Mouse (Mus musculus) intestine, embryonic 16.5 days (tissue): ENCODE results near the gene Gdf11. TPM values are rescaled to one million over a fixed set of nuclear protein-coding genes. Genes with fewer than 3 reads are reported as not detected.

Source experiments
- ATAC-seq: fragments of 200-750 bp; cut with Nextera tagmentation; 2 replicates; pipeline ENCODE4 v1.8.0; 2017; ENCODE audit warnings: moderate TSS enrichment, moderate library complexity
- H3K27ac ChIP-seq: fragments of 300-500 bp; sonication (generic); 2 replicates; pipeline ENCODE4 v1.5.1; 2014; ENCODE audit warnings: mild to moderate bottlenecking, low read length
- H3K27me3 ChIP-seq: fragments of 300-500 bp; sonication (generic); replicated peaks from 2 replicates; pipeline ENCODE4 v1.6.1; 2014; ENCODE audit warnings: low read length, control low read depth, mixed read lengths; ENCODE audit not compliant: control insufficient read depth, insufficient read depth
- H3K36me3 ChIP-seq: fragments of 300-500 bp; sonication (generic); 2 replicates; pipeline ENCODE4 v1.6.1; 2014; ENCODE audit warnings: low read length, control low read depth; ENCODE audit not compliant: control insufficient read depth, insufficient read depth
- H3K4me1 ChIP-seq: fragments of 300-500 bp; sonication (generic); 2 replicates; pipeline ENCODE4 v1.6.1; 2014; ENCODE audit warnings: low read length, control low read depth, mixed read lengths; ENCODE audit not compliant: control insufficient read depth, insufficient read depth
- H3K4me2 ChIP-seq: fragments of 300-500 bp; sonication (generic); 2 replicates; pipeline ENCODE4 v1.6.1; 2014; ENCODE audit warnings: low read depth, low read length, control low read depth
- H3K4me3 ChIP-seq: fragments of 300-500 bp; sonication (generic); 2 replicates; pipeline ENCODE4 v1.5.1; 2014; ENCODE audit warnings: mild to moderate bottlenecking, low read length
- H3K9ac ChIP-seq: fragments of 300-500 bp; sonication (generic); 2 replicates; pipeline ENCODE4 v1.6.1; 2014; ENCODE audit warnings: low read depth, low read length
- H3K9me3 ChIP-seq: fragments of 300-500 bp; sonication (generic); 2 replicates; pipeline ENCODE4 v1.6.1; 2016; ENCODE audit warnings: low read length, control low read depth; ENCODE audit not compliant: control insufficient read depth
- WGBS: fragments of 180-500 bp; shearing (Covaris S2); extraction: QIAGEN DNeasy Blood & Tissue Kit; methylation state at CpG from one replicate; pipeline ENCODE4 v1.1.7; 2014; 5-methylcytosine and 5-hydroxymethylcytosine counted together
- polyA plus RNA-seq: library from polyadenylated mRNA; unstranded; fragments of >200 nt; fragmentation: Nextera tagmentation; extraction: Ambion mirVana; gene quantifications from 2 replicates; pipeline ENCODE4 v1.2.1, GENCODE M21; 2015

Gene Gdf11
- polyA plus RNA-seq, 1 experiment from 2014 or later, result 2.2 TPM

- Histone ChIP-seq H3K4me3 (no peak overlapping the region), H3K27me3 (no peaks in the 10 kb centered on the region), H3K4me1 (peaks cover 10% of the 10 kb centered on the region), H3K9ac (no peak overlapping the region), H3K4me2 (no peak overlapping the region; the same call in 1 of the 2 replicates), H3K9me3 (no peaks in the 10 kb centered on the region), H3K36me3 (peaks cover 8% of the 10 kb centered on the region; the same call in 1 of the 2 replicates), H3K27ac (no peak overlapping the region)
- WGBS, result 74% methylated on average over 4 of the region's 4 CpGs
- ATAC-seq, result no peak
These were observed 21.3 kb upstream of the Gdf11 start for GRCm38 (mm10) chr10:128912791-128913190.

- Histone ChIP-seq H3K4me3 (no peak overlapping the region), H3K27me3 (no peaks in the 10 kb centered on the region), H3K4me2 (no peak overlapping the region; the same call in 1 of the 2 replicates), H3K9ac (no peak overlapping the region), H3K36me3 (peaks cover 4% of the 10 kb centered on the region; the same call in 1 of the 2 replicates), H3K9me3 (no peaks in the 10 kb centered on the region), H3K27ac (no peak overlapping the region), H3K4me1 (peaks cover 10% of the 10 kb centered on the region)
- no peak for ATAC-seq
- 89% methylated on average over 4 of the region's 4 CpGs for WGBS
These were observed 20.8 kb upstream of the Gdf11 start for GRCm38 (mm10) chr10:128912268-128912667.

GRCm38 (mm10) chr10:128911430-128911829 is 19.9 kb upstream of the Gdf11 start:
- no peak for ATAC-seq
- H3K4me3 ChIP-seq, result peak overlapping the region; percentile 85
- 0 out of 2 replicates have a peak overlapping the region, but pooled peaks have one; percentile 81 for H3K4me2 ChIP-seq
- H3K36me3 ChIP-seq, result peaks cover 3% of the 10 kb centered on the region; the same call in 1 of the 2 replicates
- H3K27me3 ChIP-seq, result no peaks in the 10 kb centered on the region
- H3K9me3 ChIP-seq, result no peaks in the 10 kb centered on the region
- H3K27ac ChIP-seq, result no peak overlapping the region
- H3K4me1 ChIP-seq, result peaks cover 10% of the 10 kb centered on the region
- no peak overlapping the region for H3K9ac ChIP-seq
- 89% methylated on average over 6 of the region's 6 CpGs for WGBS

GRCm38 (mm10) chr10:128910066-128910841 is 18.7 kb upstream of the Gdf11 start:
- ATAC-seq, result peak; percentile 49
- under 1% methylated on average over 65 of the region's 66 CpGs for WGBS

GRCm38 (mm10) chr10:128909567-128910028 is 18.1 kb upstream of the Gdf11 start:
- Histone ChIP-seq H3K36me3 (peaks cover 3% of the 10 kb centered on the region; the same call in 1 of the 2 replicates), H3K27me3 (no peaks in the 10 kb centered on the region), H3K4me1 (peaks cover 10% of the 10 kb centered on the region), H3K4me3 (peak overlapping the region; percentile 85), H3K4me2 (peak overlapping the region; percentile 81), H3K9me3 (no peaks in the 10 kb centered on the region), H3K27ac (peak overlapping the region; percentile 96), H3K9ac (peak overlapping the region; percentile 96)
- peak; percentile 82 for ATAC-seq
- 0% methylated on average over 26 of the region's 41 CpGs for WGBS

More at GRCm38 (mm10) chr10:128910066-128910841, 18.7 kb upstream of the Gdf11 start:
- Histone ChIP-seq H3K27ac (peak overlapping the region; percentile 96), H3K4me3 (peak overlapping the region; percentile 85), H3K9me3 (no peaks in the 10 kb centered on the region), H3K9ac (peak overlapping the region; percentile 96), H3K4me1 (peaks cover 10% of the 10 kb centered on the region), H3K27me3 (no peaks in the 10 kb centered on the region), H3K36me3 (peaks cover 3% of the 10 kb centered on the region; the same call in 1 of the 2 replicates), H3K4me2 (peak overlapping the region; percentile 81)

GRCm38 (mm10) chr10:128908778-128909448 is 17.4 kb upstream of the Gdf11 start:
- Histone ChIP-seq H3K4me1 (peaks cover 10% of the 10 kb centered on the region), H3K4me3 (peak overlapping the region; percentile 85), H3K9me3 (no peaks in the 10 kb centered on the region), H3K27me3 (no peaks in the 10 kb centered on the region), H3K4me2 (peak overlapping the region; percentile 81), H3K9ac (peak overlapping the region; percentile 96), H3K36me3 (peaks cover 3% of the 10 kb centered on the region; the same call in 1 of the 2 replicates), H3K27ac (peak overlapping the region; percentile 96)
- 38% methylated on average over 13 of the region's 13 CpGs for WGBS
- ATAC-seq, result peak; percentile 66

- no peaks in the 10 kb centered on the region for H3K36me3 ChIP-seq
- WGBS, result 69% methylated on average over 5 of the region's 5 CpGs
- H3K27me3 ChIP-seq, result no peaks in the 10 kb centered on the region
- no peak overlapping the region for H3K27ac ChIP-seq
- H3K4me3 ChIP-seq, result no peak overlapping the region
- H3K4me1 ChIP-seq, result no peaks in the 10 kb centered on the region; the same call in 1 of the 2 replicates
- no peak for ATAC-seq
- no peak overlapping the region for H3K4me2 ChIP-seq
- H3K9me3 ChIP-seq, result no peaks in the 10 kb centered on the region
- H3K9ac ChIP-seq, result no peak overlapping the region
These were observed 13.3 kb upstream of the Gdf11 start for GRCm38 (mm10) chr10:128904812-128905211.

GRCm38 (mm10) chr10:128902409-128902988 is 11.0 kb upstream of the Gdf11 start:
- no peaks in the 10 kb centered on the region for H3K4me1 ChIP-seq
- no peaks in the 10 kb centered on the region for H3K9me3 ChIP-seq
- no peak overlapping the region for H3K4me2 ChIP-seq
- H3K4me3 ChIP-seq, result no peak overlapping the region
- no peaks in the 10 kb centered on the region for H3K27me3 ChIP-seq
- WGBS, result 86% methylated on average over 3 of the region's 3 CpGs
- no peak for ATAC-seq
- H3K36me3 ChIP-seq, result no peaks in the 10 kb centered on the region
- H3K27ac ChIP-seq, result no peak overlapping the region
- H3K9ac ChIP-seq, result no peak overlapping the region

- no peak overlapping the region for H3K4me2 ChIP-seq
- no peak overlapping the region for H3K4me3 ChIP-seq
- no peak overlapping the region for H3K9ac ChIP-seq
- no peak for ATAC-seq
- H3K9me3 ChIP-seq, result no peaks in the 10 kb centered on the region
- no peaks in the 10 kb centered on the region for H3K36me3 ChIP-seq
- H3K27ac ChIP-seq, result no peak overlapping the region
- no peaks in the 10 kb centered on the region for H3K4me1 ChIP-seq
- peaks cover 6% of the 10 kb centered on the region for H3K27me3 ChIP-seq
- 77% methylated on average over 1 of the region's 1 CpGs for WGBS
These were observed 9.9 kb upstream of the Gdf11 start for GRCm38 (mm10) chr10:128901409-128901808.
